Mouse (Mus musculus) limb, embryonic 10.5 days (tissue): Measurements from ENCODE around the gene Cabp4. TPM values are rescaled to one million over a fixed set of nuclear protein-coding genes. Genes with fewer than 3 reads are reported as not detected.

Source experiments
- DNase-seq: peaks from one replicate; pipeline ENCODE4 v3.0.0-alpha.2; 2017; ENCODE audit warnings: low spot score
- H3K27ac ChIP-seq: fragments of 300-500 bp; sonication (generic); 2 replicates; pipeline ENCODE4 v1.5.1; 2016; ENCODE audit warnings: mild to moderate bottlenecking
- H3K27me3 ChIP-seq: fragments of 300-500 bp; sonication (generic); 2 replicates; pipeline ENCODE4 v1.6.1; 2016; ENCODE audit warnings: low read depth, mild to moderate bottlenecking; ENCODE audit not compliant: poor library complexity, severe bottlenecking
- H3K36me3 ChIP-seq: fragments of 300-500 bp; sonication (generic); 2 replicates; pipeline ENCODE4 v1.6.1; 2016; ENCODE audit warnings: mild to moderate bottlenecking, moderate library complexity
- H3K4me1 ChIP-seq: fragments of 300-500 bp; sonication (generic); 2 replicates; pipeline ENCODE4 v1.6.1; 2016
- H3K4me3 ChIP-seq: fragments of 300-500 bp; sonication (generic); 2 replicates; pipeline ENCODE4 v1.5.1; 2016; ENCODE audit warnings: mild to moderate bottlenecking, moderate library complexity
- H3K9me3 ChIP-seq: fragments of 300-500 bp; sonication (generic); replicated peaks from 2 replicates; pipeline ENCODE4 v1.6.1; 2016; ENCODE audit warnings: mild to moderate bottlenecking
- WGBS: fragments of 180-500 bp; shearing (Covaris S2); methylation state at CpG from one replicate; pipeline ENCODE4 v1.1.7; 2016; 5-methylcytosine and 5-hydroxymethylcytosine counted together
- polyA plus RNA-seq: library from polyadenylated mRNA; unstranded; fragments of >200 nt; fragmentation: Nextera tagmentation; extraction: Ambion mirVana; gene quantifications from 2 replicates; pipeline ENCODE4 v1.2.1, GENCODE M21; 2016

Cabp4 gene
- polyA plus RNA-seq, 1 experiment from 2014 or later, result 0.15 TPM

DNA sequence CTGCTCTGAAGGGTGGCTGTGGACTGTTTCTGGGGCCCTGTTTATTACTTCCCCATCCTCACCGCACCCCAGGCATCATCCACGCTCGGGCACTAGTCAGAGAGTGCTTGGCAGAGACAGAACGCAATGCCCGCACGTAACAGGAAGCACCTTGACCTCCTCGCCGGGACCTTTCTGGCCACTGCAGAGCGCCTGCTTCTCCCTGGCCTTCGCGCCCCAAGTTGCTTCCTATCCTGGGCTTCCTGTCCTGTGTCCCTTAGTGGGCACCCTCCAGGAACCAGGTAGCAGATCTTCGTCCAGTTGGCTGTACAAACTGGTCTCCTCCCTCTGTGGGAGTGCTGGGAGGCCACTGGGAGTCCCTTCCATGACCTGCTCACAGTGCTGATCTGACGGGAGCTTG, 45.4 kb downstream of the Cabp4 start:
- Histone ChIP-seq H3K4me1 (peaks cover 54% of the 10 kb centered on the region), H3K27me3 (peaks cover 46% of the 10 kb centered on the region), H3K9me3 (no peaks in the 10 kb centered on the region), H3K36me3 (no peaks in the 10 kb centered on the region), H3K4me3 (peak overlapping the region; percentile 61; the same call in 1 of the 2 replicates), H3K27ac (no peak overlapping the region)
- DNase-seq, result no peak
- whole genome bisulfite sequencing, result 93% methylated on average over 13 of the region's 13 CpGs

DNA sequence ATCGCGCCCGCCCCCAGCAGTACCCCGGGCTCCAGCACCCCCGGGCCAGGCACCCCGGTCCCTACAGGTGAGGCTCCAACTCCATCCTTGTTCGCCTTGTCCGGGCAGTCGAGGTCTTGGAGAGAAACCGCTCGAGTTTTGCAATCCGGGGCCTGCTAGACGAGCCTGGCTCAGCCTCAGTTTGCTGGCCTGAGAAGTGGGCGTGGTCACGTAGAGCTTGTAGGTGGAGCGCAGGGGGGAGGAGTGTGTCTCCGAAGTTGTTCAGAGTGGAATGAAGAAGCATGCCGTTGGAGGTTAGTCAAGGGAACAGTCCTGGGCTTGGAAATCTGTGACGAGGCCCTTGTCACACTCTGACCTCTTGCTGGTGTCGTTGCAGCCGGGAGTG, 46.4 kb downstream of the Cabp4 start:
- DNase-seq, result no peak
- Histone ChIP-seq H3K27me3 (peaks cover 36% of the 10 kb centered on the region), H3K9me3 (no peaks in the 10 kb centered on the region), H3K36me3 (no peaks in the 10 kb centered on the region), H3K27ac (peak overlapping the region; percentile 82), H3K4me1 (peaks cover 54% of the 10 kb centered on the region), H3K4me3 (peak overlapping the region; percentile 61)
- WGBS, result 2% methylated on average over 21 of the region's 21 CpGs

DNA sequence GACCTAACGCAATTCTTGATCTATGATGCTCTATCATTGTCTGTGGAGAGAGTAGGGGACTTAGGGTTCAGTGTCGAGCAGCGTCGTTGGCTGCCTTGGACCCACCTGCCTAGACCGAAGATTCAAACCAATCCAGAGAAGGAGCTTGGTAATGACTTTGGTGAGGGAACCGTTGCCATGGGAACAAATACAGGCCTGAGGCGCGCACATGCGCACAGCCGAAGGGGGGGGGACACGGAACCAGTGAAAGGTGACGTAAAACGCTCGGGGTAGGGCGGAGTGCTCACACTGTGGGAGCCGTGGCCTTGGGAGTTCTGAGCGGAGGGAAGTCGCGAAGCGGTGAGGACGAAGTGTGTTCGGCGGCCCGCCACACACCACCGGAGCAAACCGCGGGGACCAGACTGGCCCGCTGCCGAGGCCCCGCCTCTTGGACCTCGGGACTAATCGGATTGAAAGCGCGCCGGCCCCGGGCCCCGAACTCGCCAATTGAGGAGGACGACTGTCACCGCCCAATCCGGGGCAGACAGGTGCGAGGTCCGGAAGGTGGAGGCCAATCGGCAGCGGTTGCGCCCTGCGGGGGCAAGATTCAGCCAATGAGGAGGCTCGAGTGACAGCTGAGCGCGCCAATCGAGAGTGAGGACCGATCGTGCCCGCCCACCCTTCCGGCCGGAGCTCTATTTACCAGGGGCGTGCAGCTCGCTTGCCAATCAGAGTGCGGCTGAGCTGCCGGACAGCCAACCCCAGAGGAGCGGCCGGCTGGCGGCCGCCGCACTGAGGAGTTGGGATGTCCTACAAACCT, 47.0 kb downstream of the Cabp4 start, which contains the start of gene Cdk2ap2:
Gene Cdk2ap2, plus strand, starts transcription at position 541 of the 799 bp plus-strand sequence.
- peak; percentile 99 for DNase-seq
- Histone ChIP-seq H3K9me3 (no peaks in the 10 kb centered on the region), H3K27ac (peak within 1 kb of the TSS; percentile 82), H3K36me3 (no peaks in the 10 kb centered on the region), H3K27me3 (peaks cover 30% of the 10 kb centered on the region), H3K4me1 (peaks cover 54% of the 10 kb centered on the region), H3K4me3 (peak within 1 kb of the TSS; percentile 61)
- under 1% methylated on average over 65 of the region's 65 CpGs for WGBS

DNA sequence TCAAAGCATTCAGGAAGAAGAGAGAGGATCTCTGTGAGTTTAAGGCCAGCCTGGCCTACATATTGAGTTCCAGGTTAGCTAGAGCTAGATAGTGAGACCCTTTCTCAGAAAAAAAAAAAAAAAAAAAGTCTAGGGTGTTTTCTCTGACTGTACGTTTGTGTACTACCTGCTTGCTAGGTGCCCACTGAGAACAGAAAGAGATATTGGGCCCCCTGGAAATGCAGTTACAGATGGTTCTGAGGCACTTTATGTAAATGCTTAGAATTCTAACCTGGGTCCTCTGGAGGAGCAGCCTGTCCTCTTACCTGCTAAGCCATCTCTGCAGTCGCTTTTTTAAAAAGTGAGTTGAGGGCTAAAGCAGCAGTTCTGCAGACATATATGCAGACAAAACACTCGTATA, 48.0 kb downstream of the Cabp4 start:
- Histone ChIP-seq H3K27ac (no peak overlapping the region), H3K4me1 (peaks cover 45% of the 10 kb centered on the region), H3K27me3 (peaks cover 20% of the 10 kb centered on the region), H3K36me3 (no peaks in the 10 kb centered on the region), H3K4me3 (no peak overlapping the region), H3K9me3 (no peaks in the 10 kb centered on the region)
- no peak for DNase-seq
- WGBS, result 71% methylated on average over 3 of the region's 3 CpGs

- peaks cover 36% of the 10 kb centered on the region for H3K4me1 ChIP-seq
- WGBS, result 83% methylated on average over 5 of the region's 5 CpGs
- peaks cover 10% of the 10 kb centered on the region for H3K27me3 ChIP-seq
- DNase-seq, result no peak
- H3K36me3 ChIP-seq, result no peaks in the 10 kb centered on the region
- H3K9me3 ChIP-seq, result no peaks in the 10 kb centered on the region
- H3K4me3 ChIP-seq, result no peak overlapping the region
- no peak overlapping the region for H3K27ac ChIP-seq
Measured at GRCm38 (mm10) chr19:4094774-4095303, 49.0 kb downstream of the Cabp4 start.

- H3K4me3 ChIP-seq, result no peak overlapping the region
- H3K27ac ChIP-seq, result no peak overlapping the region
- WGBS, result 75% methylated on average over 3 of the region's 3 CpGs
- no peaks in the 10 kb centered on the region for H3K36me3 ChIP-seq
- no peak for DNase-seq
- no peaks in the 10 kb centered on the region for H3K9me3 ChIP-seq
- peaks cover 31% of the 10 kb centered on the region for H3K4me1 ChIP-seq
- H3K27me3 ChIP-seq, result peaks cover 6% of the 10 kb centered on the region
Measured at GRCm38 (mm10) chr19:4094348-4094747, 49.5 kb downstream of the Cabp4 start.

- WGBS, result 62% methylated on average over 7 of the region's 7 CpGs
- Histone ChIP-seq H3K4me3 (no peak overlapping the region), H3K9me3 (no peaks in the 10 kb centered on the region), H3K4me1 (peaks cover 25% of the 10 kb centered on the region), H3K27me3 (no peaks in the 10 kb centered on the region), H3K27ac (no peak overlapping the region), H3K36me3 (no peaks in the 10 kb centered on the region)
- DNase-seq, result no peak
Measured at GRCm38 (mm10) chr19:4093772-4094171, 50.1 kb downstream of the Cabp4 start.

DNA sequence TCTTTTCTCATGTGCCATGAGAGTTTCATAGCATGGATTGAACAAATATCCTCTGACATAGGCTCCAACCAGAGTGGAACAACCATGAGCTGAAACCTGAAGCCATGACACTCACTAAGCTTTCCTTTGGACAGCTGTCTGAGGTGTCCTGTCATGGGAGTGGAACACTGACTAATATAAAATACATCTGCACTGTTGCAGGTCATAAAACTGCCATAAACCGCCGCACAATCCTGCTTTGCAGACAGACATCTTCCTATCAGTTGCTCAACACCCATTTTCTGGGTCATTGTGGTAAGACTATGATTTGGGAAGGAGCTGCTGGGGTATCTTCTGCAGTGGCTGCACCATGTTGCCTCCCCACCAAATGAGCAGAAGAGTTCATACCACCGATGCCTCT, 51.1 kb downstream of the Cabp4 start:
- Histone ChIP-seq H3K36me3 (no peaks in the 10 kb centered on the region), H3K9me3 (no peaks in the 10 kb centered on the region), H3K4me1 (peaks cover 15% of the 10 kb centered on the region), H3K4me3 (no peak overlapping the region), H3K27ac (no peak overlapping the region), H3K27me3 (no peaks in the 10 kb centered on the region)
- no peak for DNase-seq
- 86% methylated on average over 3 of the region's 3 CpGs for WGBS

- DNase-seq, result no peak
- H3K4me1 ChIP-seq, result peaks cover 6% of the 10 kb centered on the region
- no peaks in the 10 kb centered on the region for H3K9me3 ChIP-seq
- H3K27ac ChIP-seq, result no peak overlapping the region
- H3K36me3 ChIP-seq, result no peaks in the 10 kb centered on the region
- no peak overlapping the region for H3K4me3 ChIP-seq
- H3K27me3 ChIP-seq, result no peaks in the 10 kb centered on the region
- WGBS, result 79% methylated on average over 2 of the region's 2 CpGs
Measured at GRCm38 (mm10) chr19:4091383-4091782, 52.5 kb downstream of the Cabp4 start.

DNA sequence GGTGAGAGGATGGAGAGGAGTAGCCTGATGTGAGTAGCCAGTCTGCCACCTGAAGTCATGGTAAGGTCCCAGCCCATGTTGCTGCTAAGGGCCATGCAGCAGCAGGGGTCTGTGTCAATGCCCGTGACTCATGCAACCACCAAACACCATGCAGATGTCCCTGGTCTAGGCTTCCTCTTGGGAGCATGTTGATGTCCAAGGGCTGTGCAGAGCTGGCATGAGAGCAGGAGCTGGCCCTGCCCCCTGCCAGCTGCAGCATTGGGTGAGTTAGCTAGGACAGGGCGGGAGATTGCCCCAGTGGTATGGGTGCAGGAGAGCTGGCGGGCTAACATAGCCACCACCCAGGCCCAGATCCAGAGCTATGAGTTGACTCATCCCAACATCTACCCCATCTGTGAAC, 53.4 kb downstream of the Cabp4 start:
- Histone ChIP-seq H3K36me3 (no peaks in the 10 kb centered on the region), H3K27ac (no peak overlapping the region), H3K4me1 (no peaks in the 10 kb centered on the region), H3K27me3 (no peaks in the 10 kb centered on the region), H3K9me3 (no peaks in the 10 kb centered on the region), H3K4me3 (no peak overlapping the region)
- 96% methylated on average over 3 of the region's 3 CpGs for WGBS
- DNase-seq, result no peak

- WGBS, result 82% methylated on average over 6 of the region's 6 CpGs
- peaks cover under 1% of the 10 kb centered on the region; the same call in 1 of the 2 replicates for H3K4me1 ChIP-seq
- DNase-seq, result no peak
- no peaks in the 10 kb centered on the region for H3K9me3 ChIP-seq
- no peak overlapping the region for H3K4me3 ChIP-seq
- H3K36me3 ChIP-seq, result no peaks in the 10 kb centered on the region
- no peak overlapping the region for H3K27ac ChIP-seq
- H3K27me3 ChIP-seq, result peaks cover 6% of the 10 kb centered on the region; the same call in 1 of the 2 replicates
Measured at GRCm38 (mm10) chr19:4089128-4089527, 54.7 kb downstream of the Cabp4 start.

- no peak for DNase-seq
- Histone ChIP-seq H3K27me3 (peaks cover 15% of the 10 kb centered on the region; the same call in 1 of the 2 replicates), H3K36me3 (no peaks in the 10 kb centered on the region), H3K9me3 (no peaks in the 10 kb centered on the region), H3K27ac (no peak overlapping the region), H3K4me1 (peaks cover 5% of the 10 kb centered on the region), H3K4me3 (no peak overlapping the region)
- WGBS, result 48% methylated on average over 5 of the region's 5 CpGs
Measured at GRCm38 (mm10) chr19:4088146-4088545, 55.7 kb downstream of the Cabp4 start.

DNA sequence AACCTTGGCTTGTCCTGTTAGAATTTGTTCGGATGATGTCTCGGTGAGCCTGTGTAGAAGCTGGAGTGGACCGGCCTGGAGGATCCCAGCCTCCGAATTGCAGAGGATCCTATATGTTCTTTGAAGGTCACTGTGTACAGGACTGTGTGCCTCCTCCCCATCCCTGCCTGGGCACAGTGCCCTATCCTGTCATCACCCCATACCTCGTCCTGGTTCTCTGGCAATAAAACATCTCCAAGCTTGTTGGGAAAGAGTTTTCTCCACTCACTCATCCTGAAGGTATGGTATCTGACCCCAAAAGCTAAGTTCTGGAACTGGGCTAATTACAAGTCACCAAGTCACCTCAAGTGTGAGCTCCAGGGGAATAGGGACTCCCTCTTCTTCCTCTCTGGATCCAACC, 56.7 kb downstream of the Cabp4 start:
- H3K27me3 ChIP-seq, result peaks cover 17% of the 10 kb centered on the region; the same call in 1 of the 2 replicates
- WGBS, result 93% methylated on average over 5 of the region's 5 CpGs
- H3K4me1 ChIP-seq, result peaks cover 5% of the 10 kb centered on the region
- H3K27ac ChIP-seq, result no peak overlapping the region
- H3K36me3 ChIP-seq, result no peaks in the 10 kb centered on the region
- no peak for DNase-seq
- no peak overlapping the region for H3K4me3 ChIP-seq
- no peaks in the 10 kb centered on the region for H3K9me3 ChIP-seq
